27 mouse cellular contexts compared by ENCODE assay signal in the genomic region with DNA sequence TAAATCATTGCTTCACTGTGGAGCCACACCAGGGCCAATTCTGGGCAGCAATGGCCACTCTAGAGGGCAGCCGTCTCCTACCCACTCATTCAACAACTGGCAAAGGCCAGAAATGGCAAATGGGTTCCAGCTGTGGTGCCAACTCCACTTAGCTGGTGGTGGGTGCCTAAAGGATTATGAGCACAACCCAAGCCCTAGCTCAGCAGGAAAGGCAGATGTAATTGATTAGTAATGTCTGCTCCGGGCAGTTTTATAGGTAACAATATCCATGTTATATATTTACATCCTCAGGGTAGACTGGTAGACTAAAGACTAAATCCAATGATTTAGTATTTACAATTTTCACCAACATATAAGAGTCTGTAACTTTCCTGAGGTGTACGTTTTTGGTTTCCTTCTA. TPM values are rescaled to one million over a fixed set of nuclear protein-coding genes. Genes with fewer than 3 reads are reported as not detected.
A peak's percentile ranks its signal among the peaks of the same experiment; 100 is the strongest.
DNase-seq lines count a peak whose midpoint lies in the region; ATAC-seq lines count a peak whose summit lies in the region.
"Had no signal": no experiment of that assay in that cellular context is flagged by ENCODE, and none has a peak within 500 bp of the region (broad histone marks: within the 10 kb centered on the region; RNA-seq: fewer than 3 reads in every experiment).

No protein-coding gene starts in this region.

- H3K9me3 ChIP-seq in heart, embryonic 13.5 days: no peaks in the 10 kb centered on the region
- no peaks in the 10 kb centered on the region for H3K9me3 ChIP-seq in embryonic facial prominence, embryonic 12.5 days
- no peaks in the 10 kb centered on the region for H3K9me3 ChIP-seq in limb, embryonic 12.5 days
- H3K9me3 ChIP-seq: embryonic facial prominence, embryonic 15.5 days; forebrain, embryonic 12.5 days; intestine, embryonic 15.5 days; liver, embryonic 15.5 days; neural tube, embryonic 15.5 days had no signal

- H3K9ac ChIP-seq in heart, embryonic 13.5 days: no peak overlapping the region
- no peak overlapping the region for H3K9ac ChIP-seq in embryonic facial prominence, embryonic 12.5 days
- no peak overlapping the region for H3K9ac ChIP-seq in limb, embryonic 12.5 days (replicated peaks)
- H3K9ac ChIP-seq: embryonic facial prominence, embryonic 15.5 days; forebrain, embryonic 12.5 days; forebrain, postnatal 0 days; intestine, embryonic 15.5 days; liver, embryonic 15.5 days; lung, embryonic 14.5 days; neural tube, embryonic 15.5 days had no signal

- H3K27ac ChIP-seq in heart, embryonic 13.5 days (replicated peaks): 0 out of 2 replicates have a peak overlapping the region, but pooled peaks have one; percentile 33
- H3K27ac ChIP-seq in brown adipose tissue, adult 24 weeks (replicated peaks; ENCODE audit: low read depth, low read length): 0 out of 2 replicates have a peak overlapping the region, but pooled peaks have one; percentile 56
- H3K27ac ChIP-seq in embryonic facial prominence, embryonic 12.5 days: peak overlapping the region; percentile 71
- H3K27ac ChIP-seq in limb, embryonic 12.5 days: peak overlapping the region; percentile 59
- H3K27ac ChIP-seq: forebrain, embryonic 12.5 days; hindbrain, postnatal 0 days; intestine, embryonic 15.5 days; left cerebral cortex, adult 2 months; liver, embryonic 15.5 days; neural tube, embryonic 15.5 days had no signal

- peaks cover 8% of the 10 kb centered on the region; the same call in 1 of the 2 replicates for H3K36me3 ChIP-seq in heart, embryonic 13.5 days
- H3K36me3 ChIP-seq in embryonic facial prominence, embryonic 12.5 days: no peaks in the 10 kb centered on the region
- no peaks in the 10 kb centered on the region for H3K36me3 ChIP-seq in limb, embryonic 12.5 days
- H3K36me3 ChIP-seq: forebrain, embryonic 12.5 days; intestine, embryonic 15.5 days; liver, embryonic 15.5 days; neural tube, embryonic 15.5 days had no signal

- H3K4me3 ChIP-seq in heart, embryonic 13.5 days: no peak overlapping the region
- H3K4me3 ChIP-seq in brown adipose tissue, adult 24 weeks (ENCODE audit: insufficient read depth, low read depth, low read length): no peak overlapping the region
- H3K4me3 ChIP-seq in embryonic facial prominence, embryonic 12.5 days: no peak overlapping the region
- no peak overlapping the region for H3K4me3 ChIP-seq in limb, embryonic 12.5 days (replicated peaks)
- H3K4me3 ChIP-seq: embryonic facial prominence, embryonic 15.5 days; forebrain, embryonic 12.5 days; heart, adult 2 months; intestine, embryonic 15.5 days; left cerebral cortex, adult 2 months; liver, embryonic 15.5 days; neural tube, embryonic 15.5 days had no signal

- H3K4me1 ChIP-seq in heart, embryonic 13.5 days: peaks cover 60% of the 10 kb centered on the region
- H3K4me1 ChIP-seq in brown adipose tissue, adult 24 weeks (ENCODE audit: control insufficient read depth, insufficient read depth, insufficient read length, low read length): peaks cover 41% of the 10 kb centered on the region
- H3K4me1 ChIP-seq in embryonic facial prominence, embryonic 12.5 days: peaks cover 43% of the 10 kb centered on the region
- H3K4me1 ChIP-seq in limb, embryonic 12.5 days (replicated peaks): peaks cover 51% of the 10 kb centered on the region

- no peaks in the 10 kb centered on the region for H3K27me3 ChIP-seq in heart, embryonic 13.5 days (replicated peaks)
- H3K27me3 ChIP-seq in embryonic facial prominence, embryonic 12.5 days: no peaks in the 10 kb centered on the region
- no peaks in the 10 kb centered on the region for H3K27me3 ChIP-seq in limb, embryonic 12.5 days
- H3K27me3 ChIP-seq: embryonic facial prominence, embryonic 15.5 days; intestine, embryonic 15.5 days; liver, embryonic 15.5 days; neural tube, embryonic 15.5 days; Patski had no signal

- intact Hi-C loops in heart, postnatal 10 days (cut with DNase I): no loop called here

- no peak for DNase-seq in heart, postnatal 10 days
- DNase-seq in ovary, adult 18-20 months (ENCODE audit: low spot score): no peak
- no peak for DNase-seq in right cerebral cortex, adult 2 months (ENCODE audit: low spot score in 2 of 2)
- DNase-seq in adrenal gland, postnatal 25 days: no peak
- DNase-seq: adrenal gland, postnatal 14 days; cerebellum, adult 2 months; cerebellum, postnatal 25 days; forebrain, postnatal 0 days; gastrocnemius, postnatal 25 days; heart, adult 2 months; lung, embryonic 14.5 days; lung, postnatal 36 days; midbrain, embryonic 14.5 days; spleen, adult 18-20 months; thymus, postnatal 14 days had no signal

- no peak for ATAC-seq in heart, embryonic 13.5 days (ENCODE audit: extremely low read depth, insufficient number of reproducible peaks, low FRiP score, low TSS enrichment)
- no peak for ATAC-seq in embryonic facial prominence, embryonic 12.5 days (ENCODE audit: insufficient number of reproducible peaks, insufficient read depth, low FRiP score, low TSS enrichment)
- ATAC-seq in limb, embryonic 12.5 days (ENCODE audit: insufficient number of reproducible peaks, insufficient read depth, low FRiP score, low TSS enrichment, low read depth): peak; percentile 43; the same call in 1 of the 2 replicates
- ATAC-seq: forebrain, postnatal 0 days; hindbrain, postnatal 0 days; intestine, embryonic 15.5 days; Patski had no signal

- 81% methylated on average over 3 of the region's 3 CpGs for WGBS in heart, embryonic 13.5 days
- WGBS in embryonic facial prominence, embryonic 12.5 days: 40% methylated on average over 3 of the region's 3 CpGs
- 19% methylated on average over 3 of the region's 3 CpGs for WGBS in limb, embryonic 12.5 days

- H3K4me2 ChIP-seq in heart, embryonic 13.5 days: no peak overlapping the region
- H3K4me2 ChIP-seq in embryonic facial prominence, embryonic 12.5 days (replicated peaks): no peak overlapping the region
- peak overlapping the region; percentile 11; the same call in 1 of the 2 replicates for H3K4me2 ChIP-seq in limb, embryonic 12.5 days
- H3K4me2 ChIP-seq: embryonic facial prominence, embryonic 15.5 days; forebrain, embryonic 12.5 days; intestine, embryonic 15.5 days; liver, embryonic 15.5 days; lung, embryonic 14.5 days; neural tube, embryonic 15.5 days had no signal

RNA-seq across cellular contexts. Expression of a gene that starts 6.7 kb away (rescaled TPM):
- 127 and 140 TPM in 2 replicates for polyA plus RNA-seq in heart, embryonic 13.5 days (2015; fragmentation: Nextera tagmentation; extraction: Ambion mirVana)
- total RNA-seq in heart, postnatal 10 days (2021): 100 to 1,000 TPM; 184 to 197 TPM
- 7.5 and 8.8 TPM in 2 replicates for polyA plus RNA-seq in brown adipose tissue, adult 24 weeks (2012; ENCODE audit: insufficient read depth, insufficient read length, missing spikeins)
- 108 and 110 TPM in 2 replicates for polyA plus RNA-seq in embryonic facial prominence, embryonic 12.5 days (2016; fragmentation: Nextera tagmentation; extraction: Ambion mirVana)
- 103 and 114 TPM in 2 replicates for polyA plus RNA-seq in limb, embryonic 12.5 days (2016; fragmentation: Nextera tagmentation; extraction: Ambion mirVana)
- total RNA-seq in adrenal gland, postnatal 25 days (2021): 44.1 and 46.6 TPM in 2 replicates

Comparison
In these comparisons a context has a peak if more than half of its experiments do, and no peak if none do; other contexts are left out.
1. RNA of a gene that starts 6.7 kb away (polyA plus RNA-seq): 127 to 140 TPM in heart, embryonic 13.5 days, 103 to 114 TPM in limb, embryonic 12.5 days and 108 to 110 TPM in embryonic facial prominence, embryonic 12.5 days; 7.5 to 8.8 TPM in brown adipose tissue, adult 24 weeks; every median in the first group is over 10 times any median in the second.
2. Peak in every context shown above with its lines, with median percentiles within 50 percentile points of each other: H3K27ac ChIP-seq.